Mouse (Mus musculus): ENCODE measurements at regions not wholly inside any gene's neighbourhood (a gene's known extent, or its start where the extent isn't known, plus 50 kb on each side); places are given as distances from the start of the nearest gene placed in this dataset.
A peak's percentile ranks its signal among the peaks of the same experiment; 100 is the strongest.

DNA sequence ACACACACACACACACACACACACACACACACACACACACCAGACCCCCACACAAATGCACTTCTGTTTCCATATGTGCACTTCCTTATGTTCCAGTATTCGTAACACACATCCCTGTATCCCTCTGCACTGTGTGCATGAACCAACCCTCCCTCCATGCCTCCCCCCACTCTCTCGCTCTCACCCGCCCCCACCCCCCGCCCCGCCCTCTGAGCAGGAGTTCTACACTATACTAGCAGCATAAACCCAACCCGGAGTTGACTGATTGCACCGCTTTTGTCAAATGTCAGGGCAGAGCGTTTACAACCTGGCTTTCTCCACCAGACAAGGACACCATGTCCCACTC, 81.5 kb upstream of the Zmiz1 start:
- H3K9ac ChIP-seq (ENCODE audit: insufficient read depth, low read depth, low read length, poor library complexity, severe bottlenecking) = no peak overlapping the region; the same call in 1 of the 2 replicates
- DNase-seq (ENCODE audit: low read depth, low spot score) = no peak
- H3K27ac ChIP-seq (ENCODE audit: insufficient read depth, low read depth, low read length, poor library complexity, severe bottlenecking) = peak overlapping the region; percentile 44; the same call in 1 of the 2 replicates
- in situ Hi-C loops (cut with MboI; ENCODE audit: low sequenced_read_pairs in 2 of 2, unreplicated experiment in 2 of 2) = no loop called here
- H3K4me3 ChIP-seq (ENCODE audit: insufficient read depth in 1 of 2, low read depth in 1 of 2, low read length in 2 of 2, poor library complexity in 1 of 2, severe bottlenecking in 1 of 2) = peak overlapping the region; percentile 62 to 75
- no peak for TF ChIP-seq HCFC1 (IDR thresholded peaks at IDR 0.05; ENCODE audit: borderline replicate concordance, insufficient read depth, low read length)
- TF ChIP-seq CHD2 (IDR thresholded peaks at IDR 0.05; ENCODE audit: low read depth, low read length) = no peak
- no peak for TF ChIP-seq ZNF384 (IDR thresholded peaks at IDR 0.05; ENCODE audit: low read depth, low read length)
- no peak for TF ChIP-seq ZC3H11A (IDR thresholded peaks at IDR 0.05; ENCODE audit: borderline replicate concordance, low read depth, low read length)
- TF ChIP-seq MAFK (IDR thresholded peaks at IDR 0.05; ENCODE audit: insufficient read depth, low read depth, low read length) = no peak
- peaks cover 2 to 13% of the 10 kb centered on the region in 2 experiments; a peak in 3 of 4 replicates for H3K4me1 ChIP-seq (ENCODE audit: control insufficient read depth in 2 of 2, insufficient read depth in 2 of 2, low read length in 2 of 2, poor library complexity in 1 of 2)
- no peaks in the 10 kb centered on the region for H3K36me3 ChIP-seq (ENCODE audit: control insufficient read depth, insufficient read depth, low read length, poor library complexity, severe bottlenecking)
- no peaks in the 10 kb centered on the region for H3K9me3 ChIP-seq (ENCODE audit: control insufficient read depth, insufficient read depth, low read depth, low read length)

DNA sequence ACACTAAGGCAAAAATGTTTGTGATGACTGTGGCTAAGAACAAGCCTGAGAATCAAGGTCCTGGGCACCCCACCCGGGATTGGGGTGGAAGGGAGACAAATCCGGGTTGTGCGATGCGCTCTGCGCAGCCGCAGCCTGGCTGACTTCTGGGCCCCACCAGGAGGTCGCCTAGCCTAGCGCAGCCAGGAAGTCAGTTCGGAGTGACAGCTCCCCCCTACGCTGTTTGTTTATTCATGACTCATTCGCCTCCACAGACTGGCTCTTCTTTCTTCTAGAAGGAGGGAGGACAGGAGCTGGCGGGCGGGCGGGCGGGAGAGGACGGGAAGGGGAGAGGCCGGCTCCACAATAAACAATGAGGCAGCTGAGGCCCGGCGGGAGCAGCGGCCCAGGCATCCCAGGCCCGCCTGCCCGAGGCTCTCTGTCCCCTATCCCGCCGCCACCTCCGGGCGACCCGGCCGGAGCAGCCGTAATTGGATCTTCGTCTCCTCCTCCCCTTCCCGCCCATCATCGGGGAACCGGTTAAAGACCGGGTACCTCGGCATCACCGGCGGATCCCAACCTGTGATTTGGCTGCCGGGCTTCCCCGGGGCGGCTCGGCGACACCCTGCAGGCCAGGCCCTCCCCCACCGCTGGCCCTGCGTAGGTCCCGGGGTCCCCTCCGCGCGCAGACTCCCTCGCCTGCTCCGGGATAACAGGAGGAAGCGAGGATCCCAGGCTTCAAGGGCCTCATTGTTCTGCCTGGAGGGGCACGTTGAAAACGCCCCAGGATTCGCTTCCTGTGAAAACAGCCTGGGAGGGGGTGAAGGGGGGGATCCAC, 80.9 kb upstream of the Zmiz1 start:
- Histone ChIP-seq H3K36me3 (ENCODE audit: control insufficient read depth, insufficient read depth, low read length, poor library complexity, severe bottlenecking) (no peaks in the 10 kb centered on the region), H3K4me3 (ENCODE audit: insufficient read depth in 1 of 2, low read depth in 1 of 2, low read length in 2 of 2, poor library complexity in 1 of 2, severe bottlenecking in 1 of 2) (peak overlapping the region; percentile 66 to 75), H3K9ac (ENCODE audit: insufficient read depth, low read depth, low read length, poor library complexity, severe bottlenecking) (peak overlapping the region; percentile 88), H3K27ac (ENCODE audit: insufficient read depth, low read depth, low read length, poor library complexity, severe bottlenecking) (peak overlapping the region; percentile 91), H3K9me3 (ENCODE audit: control insufficient read depth, insufficient read depth, low read depth, low read length) (no peaks in the 10 kb centered on the region), H3K4me1 (ENCODE audit: control insufficient read depth in 2 of 2, insufficient read depth in 2 of 2, low read length in 2 of 2, poor library complexity in 1 of 2) (peaks cover 2 to 13% of the 10 kb centered on the region in 2 experiments; a peak in 3 of 4 replicates)
- DNase-seq (ENCODE audit: low read depth, low spot score) = peak; percentile 59
- TF ChIP-seq CHD2 (IDR thresholded peaks at IDR 0.05; ENCODE audit: low read depth, low read length) (no peak), MAFK (IDR thresholded peaks at IDR 0.05; ENCODE audit: insufficient read depth, low read depth, low read length) (no peak), ZNF384 (IDR thresholded peaks at IDR 0.05; ENCODE audit: low read depth, low read length) (no peak), ZC3H11A (IDR thresholded peaks at IDR 0.05; ENCODE audit: borderline replicate concordance, low read depth, low read length) (no peak), HCFC1 (IDR thresholded peaks at IDR 0.05; ENCODE audit: borderline replicate concordance, insufficient read depth, low read length) (no peak)
- in situ Hi-C loops (cut with MboI; ENCODE audit: low sequenced_read_pairs in 2 of 2, unreplicated experiment in 2 of 2) = no loop called here

DNA sequence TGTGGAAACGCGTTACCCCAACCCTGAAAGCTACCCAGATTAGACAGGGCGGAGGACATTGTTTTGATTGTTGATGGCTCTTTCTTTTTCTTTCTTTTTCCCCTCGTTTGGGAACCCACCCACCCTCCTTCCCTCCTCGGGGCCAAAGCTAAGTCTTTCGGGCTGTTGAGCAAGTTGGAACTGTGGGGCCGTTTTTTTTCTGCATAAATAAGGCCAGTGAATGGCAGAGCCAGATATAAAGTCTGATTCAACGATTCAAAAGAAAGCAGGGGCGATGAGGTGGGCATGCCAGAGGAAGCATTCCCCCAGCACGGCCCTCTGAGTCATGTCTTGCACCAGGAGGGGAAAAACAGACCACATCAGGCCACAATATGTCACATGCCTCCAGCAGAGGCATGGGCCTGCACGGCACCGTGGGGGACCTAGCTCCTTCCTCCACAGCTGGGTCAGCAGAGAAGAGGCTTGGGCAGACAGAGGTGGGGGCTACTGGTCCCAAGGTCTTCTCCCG, 80.2 kb upstream of the Zmiz1 start:
- TF ChIP-seq HCFC1 (IDR thresholded peaks at IDR 0.05; ENCODE audit: borderline replicate concordance, insufficient read depth, low read length) (no peak), ZNF384 (IDR thresholded peaks at IDR 0.05; ENCODE audit: low read depth, low read length) (no peak), ZC3H11A (IDR thresholded peaks at IDR 0.05; ENCODE audit: borderline replicate concordance, low read depth, low read length) (no peak), MAFK (IDR thresholded peaks at IDR 0.05; ENCODE audit: insufficient read depth, low read depth, low read length) (no peak), CHD2 (IDR thresholded peaks at IDR 0.05; ENCODE audit: low read depth, low read length) (no peak)
- DNase-seq (ENCODE audit: low read depth, low spot score) = peak; percentile 13

DNA sequence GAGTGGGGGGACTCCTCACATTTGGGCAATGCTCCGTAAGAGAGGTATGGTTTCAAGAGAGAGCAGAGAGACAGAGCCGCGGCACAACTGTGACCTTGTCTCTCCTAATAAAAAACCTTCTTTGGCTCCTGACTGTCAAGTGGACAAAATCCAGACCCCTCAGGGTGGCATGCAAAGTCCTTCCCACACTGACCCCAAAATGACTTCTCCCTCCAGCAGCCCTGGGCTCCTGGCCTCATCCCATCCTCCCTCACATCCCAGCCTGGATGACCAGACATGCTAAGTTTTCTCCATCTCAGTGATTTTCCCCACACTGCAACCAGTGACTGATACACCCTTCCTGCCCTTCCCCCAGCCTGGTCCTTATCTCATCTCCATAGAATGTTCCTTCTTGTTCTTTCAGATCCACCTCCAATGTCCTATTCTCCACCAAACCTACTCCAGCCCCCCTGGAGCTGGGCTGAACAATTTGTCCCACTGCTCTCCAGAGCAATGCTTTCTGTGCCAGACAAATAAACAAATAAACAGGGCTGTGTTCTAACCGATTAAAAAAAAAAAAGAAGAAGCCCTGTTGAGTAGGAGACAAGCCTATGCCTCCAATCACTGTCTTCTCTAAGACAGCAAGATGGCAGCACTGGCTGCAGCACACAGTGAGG, 75.7 kb upstream of the Zmiz1 start:
- in situ Hi-C loops (cut with MboI; ENCODE audit: low sequenced_read_pairs in 2 of 2, unreplicated experiment in 2 of 2) = no loop called here
- H3K4me3 ChIP-seq (ENCODE audit: insufficient read depth in 1 of 2, low read depth in 1 of 2, low read length in 2 of 2, poor library complexity in 1 of 2, severe bottlenecking in 1 of 2) = no peak overlapping the region
- H3K36me3 ChIP-seq (ENCODE audit: control insufficient read depth, insufficient read depth, low read length, poor library complexity, severe bottlenecking) = no peaks in the 10 kb centered on the region
- H3K9ac ChIP-seq (ENCODE audit: insufficient read depth, low read depth, low read length, poor library complexity, severe bottlenecking) = no peak overlapping the region
- DNase-seq (ENCODE audit: low read depth, low spot score) = no peak
- no peak overlapping the region for H3K27ac ChIP-seq (ENCODE audit: insufficient read depth, low read depth, low read length, poor library complexity, severe bottlenecking)
- H3K9me3 ChIP-seq (ENCODE audit: control insufficient read depth, insufficient read depth, low read depth, low read length) = no peaks in the 10 kb centered on the region
- peaks cover 0 to 6% of the 10 kb centered on the region in 2 experiments; a peak in 2 of 4 replicates for H3K4me1 ChIP-seq (ENCODE audit: control insufficient read depth in 2 of 2, insufficient read depth in 2 of 2, low read length in 2 of 2, poor library complexity in 1 of 2)
- TF ChIP-seq CHD2 (IDR thresholded peaks at IDR 0.05; ENCODE audit: low read depth, low read length) (no peak), ZC3H11A (IDR thresholded peaks at IDR 0.05; ENCODE audit: borderline replicate concordance, low read depth, low read length) (no peak), ZNF384 (IDR thresholded peaks at IDR 0.05; ENCODE audit: low read depth, low read length) (no peak), HCFC1 (IDR thresholded peaks at IDR 0.05; ENCODE audit: borderline replicate concordance, insufficient read depth, low read length) (no peak), MAFK (IDR thresholded peaks at IDR 0.05; ENCODE audit: insufficient read depth, low read depth, low read length) (no peak)

More for the DNA sequence above, 80.2 kb upstream of the Zmiz1 start:
- Histone ChIP-seq H3K4me3 (ENCODE audit: insufficient read depth in 1 of 2, low read depth in 1 of 2, low read length in 2 of 2, poor library complexity in 1 of 2, severe bottlenecking in 1 of 2) (peak overlapping the region; percentile 66 to 75), H3K4me1 (ENCODE audit: control insufficient read depth in 2 of 2, insufficient read depth in 2 of 2, low read length in 2 of 2, poor library complexity in 1 of 2) (peaks cover 2 to 13% of the 10 kb centered on the region in 2 experiments; a peak in 3 of 4 replicates), H3K27ac (ENCODE audit: insufficient read depth, low read depth, low read length, poor library complexity, severe bottlenecking) (peak overlapping the region; percentile 91), H3K36me3 (ENCODE audit: control insufficient read depth, insufficient read depth, low read length, poor library complexity, severe bottlenecking) (no peaks in the 10 kb centered on the region), H3K9me3 (ENCODE audit: control insufficient read depth, insufficient read depth, low read depth, low read length) (no peaks in the 10 kb centered on the region), H3K9ac (ENCODE audit: insufficient read depth, low read depth, low read length, poor library complexity, severe bottlenecking) (peak overlapping the region; percentile 88)
- in situ Hi-C loops (cut with MboI; ENCODE audit: low sequenced_read_pairs in 2 of 2, unreplicated experiment in 2 of 2) = no loop called here
